Mouse (Mus musculus) CD4-positive helper T cell, adult 2 months (primary cell): Measurements from ENCODE around the gene Snx33.
"Not testable (repeated sequence)": the region's sequence is repeated elsewhere in the genome, so short reads cannot be mapped to it uniquely, and the experiment has no call there.

ENCODE experiments used
- DNase-seq: peaks from one replicate; pipeline ENCODE4 v3.0.0-alpha.2; 2012; ENCODE audit warnings: low read depth, missing footprints, low spot score

Snx33 gene

GRCm38 (mm10) chr9:56928041-56928811 is at the start of gene Snx33:
TSS of gene Snx33 (minus strand) at chr9:56928371.
- DNase-seq, result peak; percentile 85

GRCm38 (mm10) chr9:56975199-56975598 is 47.0 kb upstream of the Snx33 start:
- DNase-seq, result peak; percentile 20

- DNase-seq, result no peak
Measured at GRCm38 (mm10) chr9:56973960-56974524, 45.9 kb upstream of the Snx33 start.

- DNase-seq, result no peak
Measured at GRCm38 (mm10) chr9:56970158-56970557, 42.0 kb upstream of the Snx33 start.

- DNase-seq, result no peak
Measured at GRCm38 (mm10) chr9:56961591-56961990, 33.4 kb upstream of the Snx33 start.

GRCm38 (mm10) chr9:56958689-56959088 is 30.5 kb upstream of the Snx33 start:
- DNase-seq, result peak; percentile 37

GRCm38 (mm10) chr9:56956966-56957675 is 28.9 kb upstream of the Snx33 start:
- DNase-seq, result no peak

GRCm38 (mm10) chr9:56953562-56953961 is 25.4 kb upstream of the Snx33 start:
- no peak for DNase-seq

GRCm38 (mm10) chr9:56950414-56951400 is 22.5 kb upstream of the Snx33 start, which contains the start of gene Snupn:
TSS of gene Snupn (plus strand) at chr9:56950878.
- DNase-seq, result peak; percentile 98

GRCm38 (mm10) chr9:56949767-56950166 is 21.6 kb upstream of the Snx33 start:
- DNase-seq, result peak; percentile 25

GRCm38 (mm10) chr9:56948699-56949098 is 20.5 kb upstream of the Snx33 start:
- not testable (repeated sequence) for DNase-seq

- DNase-seq, result peak; percentile 64
Measured at GRCm38 (mm10) chr9:56947481-56947880, 19.3 kb upstream of the Snx33 start.

- DNase-seq, result peak; percentile 41
Measured at GRCm38 (mm10) chr9:56938374-56938773, 10.2 kb upstream of the Snx33 start.

- DNase-seq, result peak; percentile 95
Measured at GRCm38 (mm10) chr9:56937223-56938160, 9.3 kb upstream of the Snx33 start, which contains the start of gene Imp3. TSS of gene Imp3 (plus strand) at chr9:56937475.

- no peak for DNase-seq
Measured at GRCm38 (mm10) chr9:56936861-56937222, 8.7 kb upstream of the Snx33 start.

- no peak for DNase-seq
Measured at GRCm38 (mm10) chr9:56930556-56930955, 2.4 kb upstream of the Snx33 start.

GRCm38 (mm10) chr9:56929496-56929895 is 1.3 kb upstream of the Snx33 start:
- no peak for DNase-seq

GRCm38 (mm10) chr9:56927191-56928012 is 769 bp downstream of the Snx33 start:
- DNase-seq, result no peak

GRCm38 (mm10) chr9:56926387-56926786 is 1.8 kb downstream of the Snx33 start:
- no peak for DNase-seq
